ENCODE assay signal across 10 mouse cellular contexts in the genomic region with DNA sequence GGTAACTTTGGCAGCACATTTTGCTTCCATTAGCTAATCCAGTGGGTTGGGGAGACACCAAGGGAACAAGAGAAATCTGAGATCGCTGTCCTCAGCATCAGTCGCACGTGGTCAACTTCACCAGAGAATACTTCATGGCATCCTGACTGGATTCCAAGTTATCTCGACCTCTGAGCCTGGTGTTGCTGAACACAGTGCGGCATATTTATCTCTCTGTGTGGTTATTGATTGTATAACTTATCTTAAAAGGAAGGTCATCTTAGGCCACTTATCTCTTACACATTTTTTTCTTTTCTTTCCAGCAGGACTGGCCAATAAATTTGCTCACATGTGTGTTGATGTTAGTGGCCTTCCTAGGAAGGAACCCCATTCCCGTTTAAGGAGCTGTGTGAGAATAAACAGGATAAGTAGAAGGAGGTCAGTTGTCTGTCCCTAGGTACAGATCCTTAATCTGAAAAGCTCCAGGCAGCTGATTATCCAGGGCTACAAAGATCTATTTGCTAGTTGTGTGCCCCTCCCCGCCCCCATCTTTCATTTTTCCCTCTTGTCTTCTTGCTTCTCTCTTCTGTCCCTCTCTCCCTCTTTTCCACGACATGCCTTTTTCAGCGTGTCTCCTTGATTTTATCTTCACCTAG. TPM values are rescaled to one million over a fixed set of nuclear protein-coding genes. Genes with fewer than 3 reads are reported as not detected.
DNase-seq lines count a peak whose midpoint lies in the region; ATAC-seq and TF ChIP-seq lines count a peak whose summit lies in the region.
"Had no signal": no experiment of that assay in that cellular context is flagged by ENCODE, and none has a peak within 500 bp of the region (broad histone marks: within the 10 kb centered on the region; RNA-seq: fewer than 3 reads in every experiment).

No protein-coding gene starts in this region.

- H3K4me2 ChIP-seq in forebrain, embryonic 12.5 days: peak overlapping the region; percentile 95; the same call in 1 of the 2 replicates
- no peak overlapping the region for H3K4me2 ChIP-seq in forebrain, embryonic 16.5 days (ENCODE audit: low read length)
- peak overlapping the region; percentile 68; the same call in 1 of the 2 replicates for H3K4me2 ChIP-seq in hindbrain, embryonic 13.5 days
- H3K4me2 ChIP-seq in hindbrain, embryonic 12.5 days (replicated peaks): no peak overlapping the region; the same call in 1 of the 2 replicates
- peak overlapping the region; percentile 97; the same call in 1 of the 2 replicates for H3K4me2 ChIP-seq in stomach, embryonic 16.5 days (ENCODE audit: low read depth, low read length)
- H3K4me2 ChIP-seq in stomach, postnatal 0 days (replicated peaks; ENCODE audit: low read depth): no peak overlapping the region

- peaks cover 15% of the 10 kb centered on the region for H3K27me3 ChIP-seq in forebrain, embryonic 12.5 days
- peaks cover 7% of the 10 kb centered on the region; the same call in 1 of the 2 replicates for H3K27me3 ChIP-seq in forebrain, embryonic 16.5 days (replicated peaks; ENCODE audit: control insufficient read depth, insufficient read depth, low read length)
- H3K27me3 ChIP-seq in hindbrain, embryonic 13.5 days: peaks cover 26% of the 10 kb centered on the region
- peaks cover 17% of the 10 kb centered on the region for H3K27me3 ChIP-seq in hindbrain, embryonic 12.5 days
- H3K27me3 ChIP-seq in stomach, embryonic 16.5 days (ENCODE audit: control insufficient read depth, insufficient read depth, low read length): peaks cover 20% of the 10 kb centered on the region
- peaks cover 7% of the 10 kb centered on the region; the same call in 1 of the 2 replicates for H3K27me3 ChIP-seq in stomach, postnatal 0 days (ENCODE audit: control insufficient read depth, insufficient read depth, low read length)

- no peak for TF ChIP-seq CTCF in stomach, postnatal 0 days (IDR thresholded peaks at IDR 0.05; ENCODE audit: low read depth)
- TF ChIP-seq CTCF in lung, adult 2 months (IDR thresholded peaks at IDR 0.05; ENCODE audit: insufficient read depth, low read length): no peak

- H3K9ac ChIP-seq in forebrain, embryonic 12.5 days: no peak overlapping the region
- no peak overlapping the region for H3K9ac ChIP-seq in forebrain, embryonic 16.5 days (replicated peaks; ENCODE audit: low read depth, low read length)
- H3K9ac ChIP-seq in hindbrain, embryonic 13.5 days: no peak overlapping the region
- H3K9ac ChIP-seq in hindbrain, embryonic 12.5 days: no peak overlapping the region
- no peak overlapping the region for H3K9ac ChIP-seq in stomach, embryonic 16.5 days (ENCODE audit: low read length)
- no peak overlapping the region for H3K9ac ChIP-seq in stomach, postnatal 0 days (ENCODE audit: low read length)

- 66% methylated on average over 9 of the region's 9 CpGs for WGBS in forebrain, embryonic 12.5 days
- WGBS in forebrain, embryonic 16.5 days: 62% methylated on average over 9 of the region's 9 CpGs
- WGBS in hindbrain, embryonic 13.5 days: 59% methylated on average over 9 of the region's 9 CpGs
- WGBS in hindbrain, embryonic 12.5 days: 52% methylated on average over 9 of the region's 9 CpGs
- 34% methylated on average over 9 of the region's 9 CpGs for WGBS in stomach, embryonic 16.5 days
- WGBS in stomach, postnatal 0 days: 33% methylated on average over 9 of the region's 9 CpGs
- 30% methylated on average over 9 of the region's 9 CpGs for WGBS in lung, adult 2 months

- DNase-seq in stomach, postnatal 0 days (ENCODE audit: low spot score): no peak
- no peak for DNase-seq in layer of hippocampus, adult 18-20 months (ENCODE audit: low spot score in 2 of 2)
- DNase-seq in lung, adult 2 months: no peak

- H3K4me1 ChIP-seq in forebrain, embryonic 12.5 days: peaks cover 14% of the 10 kb centered on the region
- H3K4me1 ChIP-seq in forebrain, embryonic 16.5 days (replicated peaks; ENCODE audit: control insufficient read depth, insufficient read depth, low read length): peaks cover 7% of the 10 kb centered on the region
- peaks cover 16% of the 10 kb centered on the region for H3K4me1 ChIP-seq in hindbrain, embryonic 13.5 days (replicated peaks)
- peaks cover 9% of the 10 kb centered on the region for H3K4me1 ChIP-seq in hindbrain, embryonic 12.5 days
- peaks cover 10% of the 10 kb centered on the region for H3K4me1 ChIP-seq in stomach, embryonic 16.5 days (ENCODE audit: control insufficient read depth, insufficient read depth, low read length)
- H3K4me1 ChIP-seq in stomach, postnatal 0 days (replicated peaks; ENCODE audit: control insufficient read depth, insufficient read depth): no peaks in the 10 kb centered on the region
- H3K4me1 ChIP-seq in lung, adult 2 months (ENCODE audit: control insufficient read depth, insufficient read depth, low read length): no peaks in the 10 kb centered on the region

- TF ChIP-seq EP300 in stomach, postnatal 0 days (optimal IDR thresholded peaks at IDR 0.05): no peak

- ATAC-seq in forebrain, embryonic 12.5 days (ENCODE audit: low FRiP score): no peak
- no peak for ATAC-seq in forebrain, embryonic 16.5 days
- ATAC-seq in hindbrain, embryonic 13.5 days (ENCODE audit: low FRiP score): no peak
- ATAC-seq in hindbrain, embryonic 12.5 days (ENCODE audit: low FRiP score): no peak
- no peak for ATAC-seq in stomach, embryonic 16.5 days (ENCODE audit: insufficient read depth, low FRiP score)
- no peak for ATAC-seq in stomach, postnatal 0 days (ENCODE audit: low FRiP score, low TSS enrichment)

- no peak overlapping the region for H3K4me3 ChIP-seq in forebrain, embryonic 12.5 days (replicated peaks)
- H3K4me3 ChIP-seq in forebrain, embryonic 16.5 days (replicated peaks; ENCODE audit: low read length): no peak overlapping the region
- no peak overlapping the region for H3K4me3 ChIP-seq in hindbrain, embryonic 13.5 days
- H3K4me3 ChIP-seq in hindbrain, embryonic 12.5 days: no peak overlapping the region
- H3K4me3 ChIP-seq in stomach, embryonic 16.5 days (replicated peaks; ENCODE audit: low read length): no peak overlapping the region
- H3K4me3 ChIP-seq in stomach, postnatal 0 days (ENCODE audit: low read depth, low read length): no peak overlapping the region
- no peak overlapping the region for H3K4me3 ChIP-seq in lung, adult 2 months (replicated peaks; ENCODE audit: extremely low read depth, low read depth, low read length)

- no peak for TF ChIP-seq POLR2A in lung, adult 2 months (IDR thresholded peaks at IDR 0.05; ENCODE audit: borderline replicate concordance, extremely low read depth, low read depth, low read length)

- no peaks in the 10 kb centered on the region for H3K36me3 ChIP-seq in forebrain, embryonic 12.5 days (replicated peaks)
- no peaks in the 10 kb centered on the region for H3K36me3 ChIP-seq in forebrain, embryonic 16.5 days (ENCODE audit: control insufficient read depth, insufficient read depth)
- no peaks in the 10 kb centered on the region for H3K36me3 ChIP-seq in hindbrain, embryonic 13.5 days
- H3K36me3 ChIP-seq in hindbrain, embryonic 12.5 days: no peaks in the 10 kb centered on the region
- H3K36me3 ChIP-seq in stomach, embryonic 16.5 days (ENCODE audit: control insufficient read depth, insufficient read depth, low read length): no peaks in the 10 kb centered on the region
- no peaks in the 10 kb centered on the region for H3K36me3 ChIP-seq in stomach, postnatal 0 days (ENCODE audit: control insufficient read depth, insufficient read depth, low read length)

- no peak overlapping the region for H3K27ac ChIP-seq in forebrain, embryonic 12.5 days
- no peak overlapping the region for H3K27ac ChIP-seq in forebrain, embryonic 16.5 days (ENCODE audit: low read length)
- H3K27ac ChIP-seq in hindbrain, embryonic 13.5 days: no peak overlapping the region
- H3K27ac ChIP-seq in hindbrain, embryonic 12.5 days: no peak overlapping the region
- H3K27ac ChIP-seq in stomach, embryonic 16.5 days (ENCODE audit: low read length): no peak overlapping the region
- no peak overlapping the region for H3K27ac ChIP-seq in stomach, postnatal 0 days (replicated peaks)

- no peaks in the 10 kb centered on the region for H3K9me3 ChIP-seq in forebrain, embryonic 12.5 days
- H3K9me3 ChIP-seq in forebrain, embryonic 16.5 days (ENCODE audit: control insufficient read depth, low read length): no peaks in the 10 kb centered on the region
- no peaks in the 10 kb centered on the region for H3K9me3 ChIP-seq in hindbrain, embryonic 13.5 days
- H3K9me3 ChIP-seq in hindbrain, embryonic 12.5 days (replicated peaks): no peaks in the 10 kb centered on the region
- H3K9me3 ChIP-seq in stomach, embryonic 16.5 days (replicated peaks; ENCODE audit: control insufficient read depth, low read length): no peaks in the 10 kb centered on the region
- no peaks in the 10 kb centered on the region for H3K9me3 ChIP-seq in stomach, postnatal 0 days (ENCODE audit: control insufficient read depth, low read length)
- H3K9me3 ChIP-seq: megakaryocyte, embryonic 14.5 days had no signal

RNA-seq across cellular contexts. Expression of gene Hcn1, which starts 0.7 kb away (rescaled TPM):
- 0.10 and 0.12 TPM in 2 replicates for polyA plus RNA-seq in forebrain, embryonic 12.5 days (2016; fragmentation: Nextera tagmentation; extraction: Ambion mirVana)
- polyA plus RNA-seq in forebrain, embryonic 16.5 days (2015; fragmentation: Nextera tagmentation; extraction: Ambion mirVana): 0.67 and 0.87 TPM in 2 replicates
- polyA plus RNA-seq in hindbrain, embryonic 13.5 days (2015; fragmentation: Nextera tagmentation; extraction: Ambion mirVana): 0.69 and 0.71 TPM in 2 replicates
- polyA plus RNA-seq in hindbrain, embryonic 12.5 days (2016; fragmentation: Nextera tagmentation; extraction: Ambion mirVana): 0.21 and 0.25 TPM in 2 replicates
- polyA plus RNA-seq in stomach, embryonic 16.5 days (2015; fragmentation: Nextera tagmentation; extraction: Ambion mirVana): 0.03 and 0.06 TPM in 2 replicates
- 0.04 and 0.07 TPM in 2 replicates for polyA plus RNA-seq in stomach, postnatal 0 days (2015; fragmentation: Nextera tagmentation; extraction: Ambion mirVana)
- total RNA-seq in layer of hippocampus, adult 18-20 months (2021): 10 to 100 TPM; 38.2 to 38.5 TPM
- 0.17 and 0.19 TPM in 2 replicates for polyA plus RNA-seq in lung, adult 2 months (2012; rRNA removed)
- polyA plus RNA-seq: liver, embryonic 16.5 days had no signal

Comparison
In these comparisons a context has a peak if more than half of its experiments do, and no peak if none do; other contexts are left out.
1. H3K4me2 ChIP-seq: peak in forebrain, embryonic 12.5 days (single experiment), hindbrain, embryonic 13.5 days (single experiment) and stomach, embryonic 16.5 days (single experiment); none in forebrain, embryonic 16.5 days (single experiment), hindbrain, embryonic 12.5 days (single experiment) and stomach, postnatal 0 days (single experiment).